Mouse (Mus musculus) myocyte (in vitro differentiated cells): Measurements from ENCODE around the gene Tpo. TPM values are rescaled to one million over a fixed set of nuclear protein-coding genes. Genes with fewer than 3 reads are reported as not detected.

Experiments
- H3K27me3 ChIP-seq: one replicate; pipeline ENCODE4 v1.6.1; 2011; ENCODE audit not compliant: control insufficient read depth, insufficient read depth, insufficient read length
- H3K36me3 ChIP-seq: one replicate; pipeline ENCODE4 v1.6.1; 2011; ENCODE audit not compliant: control insufficient read depth, insufficient read depth
- H3K4me2 ChIP-seq: one replicate; pipeline ENCODE4 v1.6.1; 2011; ENCODE audit warnings: low read depth, control low read depth
- H3K4me3 ChIP-seq: one replicate; pipeline ENCODE4 v1.5.1; 2011; ENCODE audit warnings: mild to moderate bottlenecking, control low read depth, moderate library complexity
- H3K79me2 ChIP-seq: one replicate; pipeline ENCODE4 v1.6.1; 2011; ENCODE audit not compliant: control insufficient read depth, insufficient read depth
- H3ac ChIP-seq: one replicate; pipeline ENCODE4 v1.6.1; 2011; ENCODE audit not compliant: control insufficient read depth, insufficient read length
- CEBPB ChIP-seq: IDR thresholded peaks from 2 replicates; pipeline ENCODE4 v1.6.1; 2011; ENCODE audit warnings: mild to moderate bottlenecking, moderate library complexity; ENCODE audit not compliant: poor library complexity, insufficient read depth, severe bottlenecking
- E2F4 ChIP-seq: IDR thresholded peaks from one replicate; pipeline ENCODE4 v1.6.1; 2011; ENCODE audit warnings: mild to moderate bottlenecking, control low read depth, moderate library complexity; ENCODE audit not compliant: insufficient read depth
- MAX ChIP-seq: IDR thresholded peaks from one replicate; pipeline ENCODE4 v1.6.1; 2011; ENCODE audit warnings: low read depth, mild to moderate bottlenecking, control low read depth
- MYOD1 ChIP-seq, 3 experiments: IDR thresholded peaks; one replicate each; pipeline ENCODE4 v1.6.1; 2011; ENCODE audit warnings: control low read depth in 2 of 3, low read depth in 2 of 3, mild to moderate bottlenecking in 2 of 3, moderate library complexity in 1 of 3; ENCODE audit not compliant: insufficient read length in 2 of 3, control insufficient read depth in 1 of 3
- MYOG ChIP-seq, 3 experiments: IDR thresholded peaks; one replicate each; pipeline ENCODE4 v1.6.1; 2011; ENCODE audit warnings: control low read depth in 2 of 3, low read depth in 2 of 3, mild to moderate bottlenecking in 2 of 3; ENCODE audit not compliant: insufficient read length in 2 of 3, control insufficient read depth in 1 of 3, insufficient read depth in 1 of 3
- POLR2A ChIP-seq: IDR thresholded peaks from one replicate; pipeline ENCODE4 v1.6.1; 2011; ENCODE audit warnings: low read depth, mild to moderate bottlenecking, control low read depth, moderate library complexity; ENCODE audit not compliant: insufficient read length
- POLR2AphosphoS2 ChIP-seq: IDR thresholded peaks from one replicate; pipeline ENCODE4 v1.6.1; 2011; ENCODE audit warnings: low read depth, control low read depth; ENCODE audit not compliant: insufficient read length
- REST ChIP-seq: IDR thresholded peaks from one replicate; pipeline ENCODE4 v1.6.1; 2011; ENCODE audit warnings: mild to moderate bottlenecking, control low read depth, moderate library complexity; ENCODE audit not compliant: insufficient read depth, insufficient read length
- SRF ChIP-seq: IDR thresholded peaks from one replicate; pipeline ENCODE4 v1.6.1; 2011; ENCODE audit warnings: low read depth; ENCODE audit not compliant: control insufficient read depth, insufficient read length
- TCF12 ChIP-seq: IDR thresholded peaks from one replicate; pipeline ENCODE4 v1.6.1; 2011; ENCODE audit warnings: mild to moderate bottlenecking, control low read depth; ENCODE audit not compliant: poor library complexity, insufficient read depth, severe bottlenecking
- TCF3 ChIP-seq: IDR thresholded peaks from one replicate; pipeline ENCODE4 v1.6.1; 2011; ENCODE audit warnings: low read depth, control low read depth; ENCODE audit not compliant: insufficient read length
- USF1 ChIP-seq: IDR thresholded peaks from one replicate; pipeline ENCODE4 v1.6.1; 2011; ENCODE audit warnings: low read depth, mild to moderate bottlenecking, control low read depth, moderate library complexity
- polyA plus RNA-seq: library from polyadenylated mRNA; unstranded; fragments of >200 nt; fragmentation: generic; extraction: Trizol; gene quantifications from one replicate; pipeline ENCODE4 v1.2.1, GENCODE M21; 2012; ENCODE audit warnings: missing spikeins

The Tpo gene
- polyA plus RNA-seq, 1 experiment: not detected

GRCm38 (mm10) chr12:30027721-30028340, 104.6 kb downstream of the Tpo start:
- TF ChIP-seq TCF3 (no peak), USF1 (no peak), POLR2AphosphoS2 (no peak)
- Histone ChIP-seq H3K4me2 (no peak overlapping the region), H3K36me3 (no peaks in the 10 kb centered on the region), H3K27me3 (no peaks in the 10 kb centered on the region), H3K79me2 (no peaks in the 10 kb centered on the region), H3K4me3 (no peak overlapping the region), H3ac (no peak overlapping the region)

GRCm38 (mm10) chr12:30024264-30024825, 108.1 kb downstream of the Tpo start:
- H3ac ChIP-seq: no peak overlapping the region
- H3K36me3 ChIP-seq: no peaks in the 10 kb centered on the region
- H3K4me3 ChIP-seq: no peak overlapping the region
- H3K79me2 ChIP-seq: no peaks in the 10 kb centered on the region
- no peak for TF ChIP-seq MYOD1 (IDR thresholded peaks at IDR 0.05; ENCODE audit: control insufficient read depth in 1 of 3, insufficient read length in 2 of 3, low read depth in 2 of 3)
- TF ChIP-seq TCF3: no peak
- TF ChIP-seq POLR2A: no peak
- no peak for TF ChIP-seq E2F4
- no peak for TF ChIP-seq POLR2AphosphoS2
- TF ChIP-seq MAX: no peak
- TF ChIP-seq SRF: no peak
- TF ChIP-seq TCF12: no peak
- no peak for TF ChIP-seq MYOG (IDR thresholded peaks at IDR 0.05; ENCODE audit: control insufficient read depth in 1 of 3, insufficient read depth in 1 of 3, insufficient read length in 2 of 3, low read depth in 2 of 3)
- no peak for TF ChIP-seq REST
- no peaks in the 10 kb centered on the region for H3K27me3 ChIP-seq
- no peak overlapping the region for H3K4me2 ChIP-seq

- Histone ChIP-seq H3K36me3 (no peaks in the 10 kb centered on the region), H3K4me3 (no peak overlapping the region), H3K79me2 (no peaks in the 10 kb centered on the region), H3K4me2 (no peak overlapping the region), H3K27me3 (no peaks in the 10 kb centered on the region), H3ac (no peak overlapping the region)
- no peak for TF ChIP-seq SRF
- no peak for TF ChIP-seq REST
- TF ChIP-seq TCF3: no peak
- no peak for TF ChIP-seq USF1
- TF ChIP-seq TCF12: no peak
Observed at GRCm38 (mm10) chr12:30023491-30023890, 108.9 kb downstream of the Tpo start.

- no peaks in the 10 kb centered on the region for H3K79me2 ChIP-seq
- TF ChIP-seq SRF: no peak
- TF ChIP-seq USF1: no peak
- no peak for TF ChIP-seq POLR2A
- TF ChIP-seq E2F4: no peak
- TF ChIP-seq MYOD1 (IDR thresholded peaks at IDR 0.05; ENCODE audit: control insufficient read depth in 1 of 3, insufficient read length in 2 of 3, low read depth in 2 of 3): no peak
- TF ChIP-seq TCF12: no peak
- TF ChIP-seq MYOG (IDR thresholded peaks at IDR 0.05; ENCODE audit: control insufficient read depth in 1 of 3, insufficient read depth in 1 of 3, insufficient read length in 2 of 3, low read depth in 2 of 3): no peak
- H3K4me2 ChIP-seq: peak overlapping the region; percentile 34
- H3K36me3 ChIP-seq: peaks cover 7% of the 10 kb centered on the region
- H3K4me3 ChIP-seq: no peak overlapping the region
- no peaks in the 10 kb centered on the region for H3K27me3 ChIP-seq
- no peak overlapping the region for H3ac ChIP-seq
Observed at GRCm38 (mm10) chr12:30020447-30020846, 112.0 kb downstream of the Tpo start.

- H3K4me3 ChIP-seq: no peak overlapping the region
- H3K36me3 ChIP-seq: peaks cover 20% of the 10 kb centered on the region
- no peaks in the 10 kb centered on the region for H3K79me2 ChIP-seq
- no peak overlapping the region for H3ac ChIP-seq
- no peaks in the 10 kb centered on the region for H3K27me3 ChIP-seq
- TF ChIP-seq E2F4: no peak
- TF ChIP-seq CEBPB: no peak
- TF ChIP-seq MAX: no peak
- TF ChIP-seq USF1: no peak
- TF ChIP-seq TCF3: no peak
- no peak for TF ChIP-seq REST
- no peak for TF ChIP-seq SRF
- no peak for TF ChIP-seq POLR2A
- no peak for TF ChIP-seq TCF12
- TF ChIP-seq MYOD1 (IDR thresholded peaks at IDR 0.05; ENCODE audit: control insufficient read depth in 1 of 3, insufficient read length in 2 of 3, low read depth in 2 of 3): no peak
- no peak for TF ChIP-seq MYOG (IDR thresholded peaks at IDR 0.05; ENCODE audit: control insufficient read depth in 1 of 3, insufficient read depth in 1 of 3, insufficient read length in 2 of 3, low read depth in 2 of 3)
- no peak for TF ChIP-seq POLR2AphosphoS2
- H3K4me2 ChIP-seq: no peak overlapping the region
Observed at GRCm38 (mm10) chr12:30017131-30017530, 115.3 kb downstream of the Tpo start.
